Mouse (Mus musculus) lung, postnatal 0 days (tissue): ENCODE measurements around the gene Clmp. TPM values are rescaled to one million over a fixed set of nuclear protein-coding genes. Genes with fewer than 3 reads are reported as not detected.

Experiments
- ATAC-seq: fragments of 200-750 bp; cut with Nextera tagmentation; 2 replicates; pipeline ENCODE4 v1.8.0; 2017; ENCODE audit warnings: moderate library complexity
- DNase-seq: peaks from one replicate; pipeline ENCODE4 v3.0.0-alpha.2; 2016; ENCODE audit warnings: low spot score
- H3K27ac ChIP-seq: fragments of 300-500 bp; sonication (generic); 2 replicates; pipeline ENCODE4 v1.5.1; 2014; ENCODE audit warnings: antibody characterized with exemption, mild to moderate bottlenecking, low read length, mixed read lengths
- H3K27me3 ChIP-seq: fragments of 300-500 bp; sonication (generic); replicated peaks from 2 replicates; pipeline ENCODE4 v1.6.1; 2014; ENCODE audit warnings: low read length, mixed read lengths; ENCODE audit not compliant: insufficient read depth
- H3K36me3 ChIP-seq: fragments of 300-500 bp; sonication (generic); 2 replicates; pipeline ENCODE4 v1.6.1; 2014; ENCODE audit warnings: low read length, mixed read lengths; ENCODE audit not compliant: insufficient read depth
- H3K4me1 ChIP-seq: fragments of 300-500 bp; sonication (generic); 2 replicates; pipeline ENCODE4 v1.6.1; 2014; ENCODE audit warnings: antibody characterized with exemption, low read depth, low read length, mixed read lengths; ENCODE audit not compliant: insufficient read depth
- H3K4me2 ChIP-seq: fragments of 300-500 bp; sonication (generic); replicated peaks from 2 replicates; pipeline ENCODE4 v1.6.1; 2014; ENCODE audit warnings: low read depth, mild to moderate bottlenecking, low read length, moderate library complexity, mixed read lengths
- H3K4me3 ChIP-seq: fragments of 300-500 bp; sonication (generic); 2 replicates; pipeline ENCODE4 v1.5.1; 2014; ENCODE audit warnings: low read depth, low read length
- H3K9ac ChIP-seq: fragments of 300-500 bp; sonication (generic); replicated peaks from 2 replicates; pipeline ENCODE4 v1.6.1; 2014; ENCODE audit warnings: low read depth, mild to moderate bottlenecking
- H3K9me3 ChIP-seq: fragments of 300-500 bp; sonication (generic); 2 replicates; pipeline ENCODE4 v1.6.1; 2016; ENCODE audit warnings: low read length, mixed read lengths
- CTCF ChIP-seq: IDR thresholded peaks from 2 replicates; pipeline ENCODE4 v1.5.1; 2016; ENCODE audit warnings: antibody characterized with exemption, mild to moderate bottlenecking
- EP300 ChIP-seq: IDR thresholded peaks from 2 replicates; pipeline ENCODE4 v1.6.1; 2016; ENCODE audit warnings: antibody characterized with exemption, mild to moderate bottlenecking, control low read depth
- WGBS: fragments of 180-500 bp; shearing (Covaris S2); extraction: QIAGEN DNeasy Blood & Tissue Kit; methylation state at CpG from one replicate; pipeline ENCODE4 v1.1.7; 2014; 5-methylcytosine and 5-hydroxymethylcytosine counted together
- polyA plus RNA-seq: library from polyadenylated mRNA; unstranded; fragments of >200 nt; fragmentation: Nextera tagmentation; extraction: Ambion mirVana; gene quantifications from 2 replicates; pipeline ENCODE4 v1.2.1, GENCODE M21; 2015

The Clmp gene
- polyA plus RNA-seq, 1 experiment from 2014 or later, result 12.5 TPM

GRCm38 (mm10) chr9:40806440-40807288, 120.9 kb downstream of the Clmp start:
- no peaks in the 10 kb centered on the region for H3K4me1 ChIP-seq
- H3K4me3 ChIP-seq, result no peak overlapping the region
- H3K9ac ChIP-seq, result no peak overlapping the region
- ATAC-seq (peak; percentile 10; the same call in 1 of the 2 replicates), DNase-seq (peak; percentile 84)
- H3K27me3 ChIP-seq, result no peaks in the 10 kb centered on the region
- 16% methylated on average over 5 of the region's 5 CpGs for WGBS
- H3K36me3 ChIP-seq, result 0 out of 2 replicates have a peak, but pooled peaks cover 11% of the 10 kb centered on the region
- H3K27ac ChIP-seq, result no peak overlapping the region
- no peaks in the 10 kb centered on the region for H3K9me3 ChIP-seq
- no peak overlapping the region for H3K4me2 ChIP-seq
- TF ChIP-seq EP300 (no peak), CTCF (peak; percentile 67)

- 10% methylated on average over 11 of the region's 11 CpGs for whole genome bisulfite sequencing
- Histone ChIP-seq H3K4me2 (no peak overlapping the region), H3K36me3 (0 out of 2 replicates have a peak, but pooled peaks cover 11% of the 10 kb centered on the region), H3K9ac (no peak overlapping the region), H3K27ac (no peak overlapping the region), H3K4me3 (no peak overlapping the region), H3K4me1 (no peaks in the 10 kb centered on the region), H3K27me3 (no peaks in the 10 kb centered on the region), H3K9me3 (no peaks in the 10 kb centered on the region)
- TF ChIP-seq CTCF (peak; percentile 30), EP300 (no peak)
- DNase-seq, result peak; percentile 67
- ATAC-seq, result peak; percentile 37; the same call in 1 of the 2 replicates
Measured at GRCm38 (mm10) chr9:40807289-40807920, 121.6 kb downstream of the Clmp start.

GRCm38 (mm10) chr9:40808061-40808906, 122.5 kb downstream of the Clmp start:
- no peak overlapping the region for H3K4me2 ChIP-seq
- no peak for ATAC-seq
- 0 out of 2 replicates have a peak, but pooled peaks cover 11% of the 10 kb centered on the region for H3K36me3 ChIP-seq

GRCm38 (mm10) chr9:40808907-40809280, 123.1 kb downstream of the Clmp start:
- Histone ChIP-seq H3K9me3 (no peaks in the 10 kb centered on the region), H3K27ac (no peak overlapping the region), H3K4me2 (no peak overlapping the region), H3K4me1 (no peaks in the 10 kb centered on the region), H3K36me3 (0 out of 2 replicates have a peak, but pooled peaks cover 11% of the 10 kb centered on the region), H3K27me3 (no peaks in the 10 kb centered on the region), H3K9ac (no peak overlapping the region), H3K4me3 (no peak overlapping the region)
- no peak for ATAC-seq
- DNase-seq, result no peak
- TF ChIP-seq CTCF (no peak), EP300 (no peak)
- 64% methylated on average over 8 of the region's 8 CpGs for WGBS

More at GRCm38 (mm10) chr9:40808061-40808906, 122.5 kb downstream of the Clmp start:
- Histone ChIP-seq H3K4me1 (no peaks in the 10 kb centered on the region), H3K9me3 (no peaks in the 10 kb centered on the region), H3K9ac (no peak overlapping the region), H3K27ac (no peak overlapping the region), H3K27me3 (no peaks in the 10 kb centered on the region), H3K4me3 (no peak overlapping the region)
- peak; percentile 57 for DNase-seq
- TF ChIP-seq CTCF, result no peak
- no peak for TF ChIP-seq EP300
- 34% methylated on average over 16 of the region's 16 CpGs for WGBS

GRCm38 (mm10) chr9:40811860-40812259, 126.1 kb downstream of the Clmp start:
- no peak for ATAC-seq
- H3K9ac ChIP-seq, result no peak overlapping the region
- DNase-seq, result no peak
- no peak overlapping the region for H3K27ac ChIP-seq
- H3K4me1 ChIP-seq, result no peaks in the 10 kb centered on the region
- no peaks in the 10 kb centered on the region for H3K9me3 ChIP-seq
- WGBS, result 54% methylated on average over 2 of the region's 2 CpGs
- no peaks in the 10 kb centered on the region for H3K36me3 ChIP-seq
- H3K4me2 ChIP-seq, result no peak overlapping the region
- no peak overlapping the region for H3K4me3 ChIP-seq
- TF ChIP-seq EP300, result no peak
- peak; percentile 53 for TF ChIP-seq CTCF
- no peaks in the 10 kb centered on the region for H3K27me3 ChIP-seq

- no peaks in the 10 kb centered on the region for H3K4me1 ChIP-seq
- DNase-seq (no peak), ATAC-seq (no peak)
- no peaks in the 10 kb centered on the region for H3K27me3 ChIP-seq
- no peak overlapping the region for H3K27ac ChIP-seq
- TF ChIP-seq EP300, result no peak
- no peak overlapping the region for H3K4me2 ChIP-seq
- no peak overlapping the region for H3K4me3 ChIP-seq
- H3K9ac ChIP-seq, result no peak overlapping the region
- WGBS, result 73% methylated on average over 7 of the region's 7 CpGs
- no peaks in the 10 kb centered on the region for H3K9me3 ChIP-seq
- H3K36me3 ChIP-seq, result no peaks in the 10 kb centered on the region
Measured at GRCm38 (mm10) chr9:40814060-40814459, 128.3 kb downstream of the Clmp start.
